Comparison of ENCODE assay signal across 8 mouse cellular contexts in genomic region chr14:64586860-64587698, GRCm38 (mm10).
DNase-seq lines count a peak whose midpoint lies in the region; ATAC-seq and TF ChIP-seq lines count a peak whose summit lies in the region.

No protein-coding gene starts in this region.

- H3K4me3 ChIP-seq in heart, embryonic 12.5 days = peak overlapping the region; percentile 58
- peak overlapping the region; percentile 86 for H3K4me3 ChIP-seq in E14TG2a.4 (replicated peaks; ENCODE audit: low read length)
- H3K4me3 ChIP-seq in hindbrain, embryonic 11.5 days (ENCODE audit: low read depth, low read length) = peak overlapping the region; percentile 69

- no peak for TF ChIP-seq CTCF in E14TG2a.4 (conservative IDR thresholded peaks at IDR 0.05; ENCODE audit: low read length)

- no peak overlapping the region for H3K27ac ChIP-seq in heart, embryonic 12.5 days (ENCODE audit: poor library complexity, severe bottlenecking)
- peak overlapping the region; percentile 99 for H3K27ac ChIP-seq in hindbrain, embryonic 11.5 days (ENCODE audit: low read depth, low read length)

- WGBS in heart, embryonic 12.5 days = 1% methylated on average over 58 of the region's 58 CpGs
- WGBS in hindbrain, embryonic 11.5 days = under 1% methylated on average over 47 of the region's 58 CpGs

- H3K9ac ChIP-seq in heart, embryonic 12.5 days = peak overlapping the region; percentile 12; the same call in 1 of the 2 replicates
- peak overlapping the region; percentile 95 for H3K9ac ChIP-seq in hindbrain, embryonic 11.5 days (ENCODE audit: low read depth, low read length)

- no peak for DNase-seq in heart, adult 9 months (ENCODE audit: low spot score in 2 of 2)
- DNase-seq in cerebellum, postnatal 14 days = peak; percentile 89 to 91
- DNase-seq in hindbrain, embryonic 11.5 days (ENCODE audit: low spot score) = peak; percentile 79
- DNase-seq in splenic B cell, adult 2 months (ENCODE audit: low read depth, low spot score) = peak; percentile 5
- DNase-seq in gastrocnemius, adult 8-10 months (ENCODE audit: low spot score in 2 of 2) = no peak

- H3K36me3 ChIP-seq in heart, embryonic 12.5 days = no peaks in the 10 kb centered on the region
- peaks cover 13% of the 10 kb centered on the region for H3K36me3 ChIP-seq in E14TG2a.4 (ENCODE audit: insufficient read depth, low read length)
- H3K36me3 ChIP-seq in hindbrain, embryonic 11.5 days (ENCODE audit: control insufficient read depth, insufficient read depth, low read length) = no peaks in the 10 kb centered on the region
- H3K36me3 ChIP-seq in splenic B cell, adult 2 months (ENCODE audit: control insufficient read depth, insufficient read depth, low read length, poor library complexity, severe bottlenecking) = no peaks in the 10 kb centered on the region

- H3K4me1 ChIP-seq in heart, embryonic 12.5 days (replicated peaks) = peaks cover 34% of the 10 kb centered on the region
- peaks cover 61% of the 10 kb centered on the region for H3K4me1 ChIP-seq in E14TG2a.4 (replicated peaks; ENCODE audit: low read depth, low read length)
- H3K4me1 ChIP-seq in hindbrain, embryonic 11.5 days (replicated peaks; ENCODE audit: control insufficient read depth, insufficient read depth, low read length) = peaks cover 2% of the 10 kb centered on the region; the same call in 1 of the 2 replicates

- ATAC-seq in heart, embryonic 12.5 days (ENCODE audit: insufficient number of reproducible peaks, low FRiP score) = peak; percentile 61; the same call in 1 of the 2 replicates
- ATAC-seq in hindbrain, embryonic 11.5 days (ENCODE audit: low FRiP score) = peak; percentile 68
- peak; percentile 29; the same call in 1 of the 2 replicates for ATAC-seq in megakaryocyte progenitor cell, adult 5-6 weeks (replicated peaks; ENCODE audit: poor library complexity)

- H3K27me3 ChIP-seq in heart, embryonic 12.5 days (replicated peaks) = peaks cover 93% of the 10 kb centered on the region
- H3K27me3 ChIP-seq in E14TG2a.4 (ENCODE audit: insufficient read depth, low read length) = peaks cover 32% of the 10 kb centered on the region
- H3K27me3 ChIP-seq in hindbrain, embryonic 11.5 days (ENCODE audit: control insufficient read depth, insufficient read depth, low read length) = peaks cover 30% of the 10 kb centered on the region; the same call in 1 of the 2 replicates
- H3K27me3 ChIP-seq in splenic B cell, adult 2 months (ENCODE audit: control insufficient read depth, insufficient read depth, low read length, poor library complexity, severe bottlenecking) = peaks cover 4% of the 10 kb centered on the region

- H3K9me3 ChIP-seq in heart, embryonic 12.5 days (replicated peaks) = no peaks in the 10 kb centered on the region
- H3K9me3 ChIP-seq in E14TG2a.4 (ENCODE audit: low read length) = no peaks in the 10 kb centered on the region
- no peaks in the 10 kb centered on the region for H3K9me3 ChIP-seq in hindbrain, embryonic 11.5 days (ENCODE audit: control insufficient read depth, low read length)

- peak overlapping the region; percentile 95 for H3K4me2 ChIP-seq in heart, embryonic 12.5 days
- peak overlapping the region; percentile 71 for H3K4me2 ChIP-seq in hindbrain, embryonic 11.5 days (replicated peaks; ENCODE audit: low read depth, low read length)

Comparison
In these comparisons a context has a peak if more than half of its experiments do, and no peak if none do; other contexts are left out.
1. DNase-seq: peak in cerebellum, postnatal 14 days (2 of 2), hindbrain, embryonic 11.5 days (single experiment) and splenic B cell, adult 2 months (single experiment); none in heart, adult 9 months (0 of 2) and gastrocnemius, adult 8-10 months (0 of 2).
2. Peak in every context shown above with its lines, with median percentiles within 50 percentile points of each other: ATAC-seq and H3K4me3 ChIP-seq.